Mouse (Mus musculus): ENCODE results near the gene Cpne7.
"Not testable (repeated sequence)": the region's sequence is repeated elsewhere in the genome, so short reads cannot be mapped to it uniquely, and the experiment has no call there.

Cpne7 gene

GRCm38 (mm10) chr8:123117127-123117731, at the start of gene Cpne7:
Gene Cpne7 (plus strand): TSS chr8:123117374.
- DNase-seq = no peak

DNA sequence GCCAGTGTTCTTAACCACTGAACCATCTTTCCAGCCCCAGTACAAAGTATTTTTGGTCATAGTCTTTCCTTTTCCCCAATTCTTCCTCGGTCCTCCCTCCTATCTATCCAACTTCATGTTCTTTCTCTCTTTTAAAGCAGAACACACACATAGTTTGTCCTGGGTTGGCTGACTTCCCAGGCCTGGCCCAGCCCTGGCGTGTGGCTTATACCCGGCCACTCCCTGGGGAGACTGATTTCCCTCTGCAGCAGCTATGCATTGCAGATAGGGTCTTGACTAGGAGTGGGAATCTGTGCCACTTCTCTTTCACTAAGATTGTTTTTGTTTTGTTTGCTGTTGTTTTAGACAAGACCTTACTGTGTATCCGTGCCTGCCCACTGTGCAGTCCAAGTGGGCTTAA, 46.0 kb upstream of the Cpne7 start:
- no peak for DNase-seq

DNA sequence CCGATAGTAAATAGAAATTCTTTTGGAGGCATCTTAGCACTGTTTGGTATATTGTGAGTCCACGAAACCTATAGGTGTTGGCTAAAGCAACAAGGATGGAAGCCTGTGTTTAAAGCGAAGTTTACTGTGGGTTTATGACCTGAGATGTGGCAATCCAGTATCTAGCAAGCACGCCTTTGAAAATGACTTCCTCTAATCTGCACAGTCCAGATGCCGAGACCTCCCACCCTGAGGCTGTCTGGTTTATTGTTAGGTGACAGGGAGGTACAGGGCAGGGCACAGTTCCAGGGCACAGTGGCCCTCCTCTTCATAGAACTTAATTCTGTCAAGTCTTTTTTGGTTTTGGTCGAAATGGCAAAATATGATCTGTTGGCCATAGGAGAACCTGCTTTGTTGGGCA, 40.0 kb upstream of the Cpne7 start:
- no peak for DNase-seq

- DNase-seq = no peak
Measured at GRCm38 (mm10) chr8:123082993-123083392, 34.2 kb upstream of the Cpne7 start.

DNA sequence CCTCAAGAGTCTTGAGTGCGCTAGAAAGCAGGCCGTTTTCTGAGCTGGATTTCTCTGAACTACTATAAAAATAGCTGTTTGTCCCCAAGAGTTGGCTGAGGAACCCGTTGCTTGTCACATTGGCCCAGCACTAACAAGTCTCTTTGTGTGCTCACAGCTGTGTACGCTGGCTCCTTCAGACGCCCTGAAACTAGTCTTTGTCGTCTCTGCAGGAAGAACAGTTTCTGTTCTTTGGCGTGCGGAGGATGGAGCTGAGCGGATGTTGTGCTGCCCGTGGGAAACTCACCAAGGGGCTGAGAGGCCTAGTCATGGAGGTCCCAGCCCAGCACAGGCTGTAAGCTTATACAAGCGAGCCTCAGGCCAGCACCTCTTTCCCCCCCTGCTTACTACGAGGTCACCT, 33.6 kb upstream of the Cpne7 start:
- DNase-seq = no peak

DNA sequence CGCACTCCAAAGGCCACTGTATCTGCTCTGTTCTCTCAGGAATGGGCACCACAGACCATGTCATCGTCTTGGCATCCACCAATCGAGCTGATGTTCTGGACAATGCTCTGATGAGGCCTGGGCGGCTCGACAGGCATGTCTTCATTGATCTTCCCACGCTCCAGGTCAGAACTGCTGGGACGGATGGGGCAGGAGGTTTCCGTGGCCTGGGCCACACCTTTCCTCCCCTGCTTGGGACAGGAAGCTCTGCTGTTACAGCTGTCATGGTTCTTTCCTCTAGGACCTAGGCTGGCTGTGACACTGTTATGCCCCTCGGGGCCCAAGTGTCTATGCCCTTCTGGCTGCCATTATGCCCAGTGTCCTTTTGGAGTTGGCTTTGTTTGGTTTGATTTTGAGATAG, 29.9 kb upstream of the Cpne7 start:
- DNase-seq = no peak

GRCm38 (mm10) chr8:123097216-123097615, 20.0 kb upstream of the Cpne7 start:
- no peak for DNase-seq

GRCm38 (mm10) chr8:123097786-123098584, 19.2 kb upstream of the Cpne7 start:
- DNase-seq = peak; percentile 47

DNA sequence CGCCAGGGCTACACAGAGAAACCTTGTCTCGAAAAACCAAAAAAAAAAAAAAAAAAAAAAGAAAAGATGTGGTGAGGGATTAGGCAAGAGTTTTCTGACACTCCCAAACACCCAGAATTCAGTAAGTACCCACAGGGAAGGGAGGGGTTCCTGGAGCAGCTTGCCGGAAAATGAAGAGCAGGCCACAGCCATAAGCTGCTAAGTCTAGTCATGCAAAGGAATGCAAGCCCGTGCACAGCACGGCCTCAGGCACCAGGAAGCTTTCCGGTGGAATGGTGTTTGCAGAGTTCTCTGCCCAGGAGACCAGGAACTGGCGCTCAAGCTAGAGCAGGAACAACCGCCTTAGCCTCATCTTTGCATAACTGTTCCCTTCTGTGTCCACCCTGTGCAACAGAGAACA, 16.9 kb upstream of the Cpne7 start:
- no peak for DNase-seq

DNA sequence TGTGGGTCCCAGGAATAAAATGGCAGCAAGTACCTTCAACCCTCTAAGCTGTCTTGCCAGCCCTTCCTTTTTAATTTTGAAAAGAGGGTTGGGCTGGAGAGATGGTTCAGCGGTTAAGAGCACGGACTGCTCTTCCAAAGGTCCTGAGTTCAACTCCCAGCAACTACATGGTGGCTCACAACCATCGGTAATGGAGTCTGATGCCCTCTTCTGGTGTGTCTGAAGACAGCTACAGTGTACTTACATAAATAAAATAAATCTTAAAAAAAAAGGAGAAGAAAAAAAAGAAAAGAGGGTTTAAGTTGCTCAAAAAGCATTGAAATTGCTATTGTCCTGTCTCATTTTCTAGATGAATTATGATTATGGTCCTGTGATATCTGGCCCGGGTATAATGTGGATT, 15.9 kb upstream of the Cpne7 start:
- no peak for DNase-seq

DNA sequence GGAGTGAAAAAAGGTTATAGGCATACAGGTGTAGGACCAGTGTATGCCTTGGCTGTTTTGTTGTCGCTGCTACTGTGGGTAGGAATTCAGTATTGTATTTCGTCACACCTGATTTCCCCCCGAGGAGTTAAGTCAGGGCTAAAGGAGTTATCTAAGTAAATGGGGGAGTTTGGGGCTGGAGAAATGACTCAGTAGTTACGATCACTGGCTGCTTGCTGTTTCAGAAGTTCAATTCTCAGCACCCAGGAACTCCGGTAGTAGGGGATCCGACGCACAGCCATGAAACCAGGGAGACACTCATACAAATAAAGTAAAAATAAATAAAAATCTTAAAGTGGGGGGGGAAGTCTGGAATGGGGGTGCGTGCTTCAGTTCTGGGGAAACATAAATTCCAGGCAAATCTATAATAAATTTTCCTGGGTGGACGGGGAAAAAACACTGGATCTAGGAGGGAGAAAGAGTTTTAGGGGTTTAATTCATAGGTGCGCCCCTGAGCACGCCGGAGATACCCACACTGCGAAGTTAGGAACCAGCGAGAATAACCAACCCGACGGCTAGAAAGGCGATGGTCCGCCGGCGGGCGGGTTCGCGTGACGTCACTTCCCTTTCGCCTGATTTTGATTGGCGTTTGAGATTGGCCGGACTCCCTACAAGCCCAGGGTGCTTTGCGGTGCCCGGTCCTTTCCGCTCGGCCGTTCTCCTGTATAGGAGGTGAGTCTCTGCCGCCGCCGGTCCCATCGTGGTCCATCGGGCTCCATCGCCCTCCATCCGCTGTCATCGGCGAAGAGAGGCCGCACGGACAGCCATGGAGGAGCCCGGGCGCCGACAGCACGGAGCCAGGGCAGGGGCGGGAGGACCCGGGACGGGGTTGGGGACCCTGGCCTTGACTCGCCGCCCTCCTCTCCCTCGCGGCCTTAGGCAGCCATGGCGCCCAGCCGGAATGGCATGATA, 15.2 kb upstream of the Cpne7 start, which contains the start of gene Rpl13:
Gene Rpl13 (plus strand): TSS at position 616 of the 951 bp plus-strand sequence.
- peak; percentile 98 for DNase-seq

GRCm38 (mm10) chr8:123102855-123103254, 14.3 kb upstream of the Cpne7 start:
- DNase-seq = not testable (repeated sequence)

GRCm38 (mm10) chr8:123103285-123103684, 13.9 kb upstream of the Cpne7 start:
- DNase-seq = no peak

DNA sequence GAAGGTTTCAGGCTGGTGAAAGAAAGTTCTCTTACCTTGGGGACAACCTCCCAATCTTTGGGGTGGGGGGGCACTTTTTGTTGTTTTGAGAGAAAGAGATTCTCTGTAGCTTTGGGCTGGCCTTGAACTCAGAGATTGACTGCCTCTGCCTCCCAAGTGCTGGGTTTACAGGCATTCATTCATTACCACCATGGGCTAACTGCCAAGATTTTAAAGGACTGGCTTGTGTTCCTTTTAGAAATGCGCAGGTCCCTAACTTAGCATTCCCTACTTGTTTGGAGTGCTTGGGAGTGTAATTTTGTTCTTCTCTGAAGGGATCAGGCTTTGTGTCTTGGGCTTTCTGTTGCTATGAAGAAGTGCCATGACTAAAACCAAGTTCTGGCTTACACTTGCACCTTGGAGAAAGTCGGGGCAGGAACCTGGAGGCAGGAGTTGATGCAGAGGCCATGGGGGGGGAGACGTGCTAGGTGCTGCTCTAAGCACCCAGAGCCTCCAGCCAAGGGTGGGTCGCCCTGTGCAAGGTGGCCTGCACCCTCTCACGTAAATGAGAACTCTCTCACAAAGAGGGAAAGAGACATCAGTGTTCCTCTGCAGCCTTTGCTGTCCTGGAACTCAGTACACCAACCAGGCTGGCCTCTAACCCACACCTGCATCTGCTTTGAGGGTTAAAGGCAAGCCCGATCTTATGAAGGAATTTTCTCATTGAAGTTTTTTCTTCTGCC, 13.0 kb upstream of the Cpne7 start:
- no peak for DNase-seq

DNA sequence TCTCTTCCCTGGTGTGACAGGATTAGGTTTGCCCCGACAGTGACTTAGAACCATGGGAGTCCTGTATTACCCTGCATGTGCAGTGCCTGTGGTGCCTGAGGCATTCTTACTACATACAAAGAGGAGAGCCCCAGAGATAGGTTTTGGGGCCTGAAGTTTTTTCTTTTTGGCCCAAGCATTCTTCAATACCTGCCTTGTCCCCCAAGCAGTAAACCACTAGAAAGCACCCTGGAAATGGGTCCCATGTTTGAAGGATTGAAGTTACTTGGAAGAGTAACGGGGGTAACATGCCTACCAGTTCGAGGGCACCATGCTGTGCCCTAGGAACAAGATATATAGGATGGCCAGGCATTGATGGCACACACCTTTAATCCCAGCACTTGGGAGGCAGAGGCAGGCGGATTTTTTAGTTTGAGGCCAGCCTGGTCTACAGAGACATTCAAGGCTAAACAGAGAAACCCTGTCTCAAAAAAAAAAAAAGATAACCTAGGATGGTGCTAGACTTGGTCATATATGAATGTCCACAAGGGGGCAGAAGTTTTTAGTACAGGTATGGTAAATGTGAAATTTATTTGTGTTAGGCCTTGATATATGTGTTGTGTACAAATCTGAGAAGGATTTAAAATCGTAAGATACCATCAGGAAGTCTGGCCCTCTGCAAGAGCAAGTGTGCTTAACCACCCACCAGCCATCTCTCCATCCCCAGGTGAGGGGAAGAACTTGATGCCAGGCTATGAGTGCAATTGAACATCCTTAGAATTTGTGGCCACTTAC, 11.4 kb upstream of the Cpne7 start:
- peak; percentile 56 for DNase-seq

GRCm38 (mm10) chr8:123106531-123106930, 10.6 kb upstream of the Cpne7 start:
- peak; percentile 36 for DNase-seq

- no peak for DNase-seq
Measured at GRCm38 (mm10) chr8:123108010-123108409, 9.2 kb upstream of the Cpne7 start.

DNA sequence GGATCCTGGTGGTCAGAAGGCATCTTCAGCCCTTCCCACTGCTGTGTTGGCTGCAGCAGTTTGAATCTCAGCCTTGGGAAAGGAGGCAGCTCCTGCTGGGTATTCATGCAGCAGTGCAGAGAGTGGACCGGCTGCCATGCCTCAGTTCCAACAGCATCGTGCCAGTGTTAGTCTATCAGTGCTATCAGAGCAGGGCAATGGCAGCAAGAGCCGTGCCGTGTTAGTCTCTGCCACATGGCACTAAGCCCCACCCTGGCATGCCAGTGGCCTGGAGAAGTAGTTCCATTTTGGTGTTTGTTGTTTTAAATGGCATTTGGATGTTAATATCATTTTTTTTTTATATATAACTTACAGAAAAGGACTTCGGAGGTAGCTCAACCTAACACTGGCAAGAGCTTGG, 8.2 kb upstream of the Cpne7 start:
- no peak for DNase-seq

DNA sequence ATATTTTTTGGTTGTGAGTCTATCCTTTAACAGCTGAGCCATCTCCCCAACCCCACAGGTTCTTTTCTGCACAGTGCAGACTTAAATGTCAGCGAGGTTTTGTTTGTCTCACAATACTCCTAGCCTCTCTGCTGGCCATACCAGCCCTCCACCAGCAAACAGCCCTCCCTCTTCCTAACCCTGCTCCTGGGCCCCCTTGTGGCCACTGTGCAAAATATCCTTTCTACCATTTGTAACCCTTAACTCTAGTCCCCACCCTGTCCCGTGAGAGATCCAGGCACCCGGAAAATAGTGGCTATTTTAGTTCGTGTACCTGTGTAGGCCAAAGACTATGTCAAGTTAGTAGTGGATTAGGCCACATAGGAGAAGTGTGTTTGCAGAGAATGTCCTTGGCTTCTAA, 6.5 kb upstream of the Cpne7 start:
- DNase-seq = peak; percentile 42

- DNase-seq = no peak
Measured at GRCm38 (mm10) chr8:123112892-123113291, 4.3 kb upstream of the Cpne7 start.

GRCm38 (mm10) chr8:123113908-123114469, 3.2 kb upstream of the Cpne7 start:
- DNase-seq = peak; percentile 28

GRCm38 (mm10) chr8:123114644-123115043, 2.5 kb upstream of the Cpne7 start:
- no peak for DNase-seq

Measured in kidney, adult 9 months (tissue).